ENCODE assay signal across 8 mouse cellular contexts in the genomic region with DNA sequence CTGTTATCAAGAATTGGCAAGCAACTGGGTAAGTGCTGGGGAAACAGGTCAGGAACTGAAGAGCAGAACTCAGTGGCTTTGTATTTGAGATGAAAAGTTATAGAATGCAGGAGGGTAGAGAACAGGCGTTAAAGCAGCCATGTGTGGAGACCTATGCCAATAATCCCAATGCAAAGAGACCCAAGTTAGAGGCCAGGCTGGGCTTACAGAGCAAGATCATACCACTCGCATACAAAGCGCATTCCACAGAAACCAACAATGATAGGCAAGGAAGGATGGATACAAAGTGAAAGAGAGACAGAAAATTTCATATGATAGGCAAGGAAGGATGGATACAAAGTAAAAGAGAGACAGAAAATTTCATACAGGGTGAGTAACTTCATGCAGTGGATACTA. TPM values are rescaled to one million over a fixed set of nuclear protein-coding genes. Genes with fewer than 3 reads are reported as not detected.
DNase-seq lines count a peak whose midpoint lies in the region; ATAC-seq and TF ChIP-seq lines count a peak whose summit lies in the region.

No protein-coding gene starts in this region.

- H3K4me1 ChIP-seq in kidney, postnatal 0 days (replicated peaks; ENCODE audit: insufficient read depth, low read length): peaks cover 6% of the 10 kb centered on the region; the same call in 1 of the 2 replicates
- 0 out of 2 replicates have a peak, but pooled peaks cover 3% of the 10 kb centered on the region for H3K4me1 ChIP-seq in intestine, embryonic 15.5 days (replicated peaks)
- peaks cover 16% of the 10 kb centered on the region for H3K4me1 ChIP-seq in neural tube, embryonic 12.5 days

- no peak for ATAC-seq in kidney, postnatal 0 days (replicated peaks; ENCODE audit: low FRiP score, low read depth)
- ATAC-seq in erythroblast, adult 5-6 weeks (replicated peaks; ENCODE audit: low FRiP score, poor library complexity, severe bottlenecking): peak; percentile 31
- ATAC-seq in intestine, embryonic 15.5 days: peak; percentile 7; the same call in 1 of the 2 replicates
- peak; percentile 29; the same call in 1 of the 2 replicates for ATAC-seq in neural tube, embryonic 12.5 days (ENCODE audit: low FRiP score, low read depth)

- peak overlapping the region; percentile 96 for H3K4me3 ChIP-seq in kidney, postnatal 0 days (replicated peaks; ENCODE audit: low read depth, low read length)
- H3K4me3 ChIP-seq in intestine, embryonic 15.5 days (replicated peaks): no peak overlapping the region; the same call in 1 of the 2 replicates
- no peak overlapping the region for H3K4me3 ChIP-seq in neural tube, embryonic 12.5 days

- H3K9ac ChIP-seq in kidney, postnatal 0 days (ENCODE audit: low read depth, low read length): no peak overlapping the region
- H3K9ac ChIP-seq in intestine, embryonic 15.5 days: no peak overlapping the region
- no peak overlapping the region for H3K9ac ChIP-seq in neural tube, embryonic 12.5 days

- H3K27me3 ChIP-seq in kidney, postnatal 0 days (ENCODE audit: insufficient read depth, low read length): no peaks in the 10 kb centered on the region
- H3K27me3 ChIP-seq in intestine, embryonic 15.5 days (replicated peaks): no peaks in the 10 kb centered on the region
- no peaks in the 10 kb centered on the region for H3K27me3 ChIP-seq in neural tube, embryonic 12.5 days (replicated peaks)

- peaks cover 9% of the 10 kb centered on the region; the same call in 1 of the 2 replicates for H3K36me3 ChIP-seq in kidney, postnatal 0 days (ENCODE audit: insufficient read depth, low read length)
- no peaks in the 10 kb centered on the region for H3K36me3 ChIP-seq in intestine, embryonic 15.5 days
- peaks cover 12% of the 10 kb centered on the region for H3K36me3 ChIP-seq in neural tube, embryonic 12.5 days

- H3K9me3 ChIP-seq in kidney, postnatal 0 days (replicated peaks; ENCODE audit: low read length): no peaks in the 10 kb centered on the region
- H3K9me3 ChIP-seq in intestine, embryonic 15.5 days: no peaks in the 10 kb centered on the region
- no peaks in the 10 kb centered on the region for H3K9me3 ChIP-seq in neural tube, embryonic 12.5 days

- 62% methylated on average over 3 of the region's 3 CpGs for WGBS in kidney, postnatal 0 days
- WGBS in intestine, embryonic 15.5 days: 67% methylated on average over 3 of the region's 3 CpGs
- 69% methylated on average over 3 of the region's 3 CpGs for WGBS in neural tube, embryonic 12.5 days

- no peak overlapping the region for H3K4me2 ChIP-seq in kidney, postnatal 0 days (ENCODE audit: low read length)
- H3K4me2 ChIP-seq in intestine, embryonic 15.5 days (replicated peaks): no peak overlapping the region; the same call in 1 of the 2 replicates
- no peak overlapping the region for H3K4me2 ChIP-seq in neural tube, embryonic 12.5 days (replicated peaks)

- no peak overlapping the region for H3K27ac ChIP-seq in kidney, postnatal 0 days
- no peak overlapping the region for H3K27ac ChIP-seq in intestine, embryonic 15.5 days
- no peak overlapping the region for H3K27ac ChIP-seq in neural tube, embryonic 12.5 days

- TF ChIP-seq CTCF in kidney, postnatal 0 days (IDR thresholded peaks at IDR 0.05; ENCODE audit: low read depth): no peak

- DNase-seq in kidney, postnatal 0 days (ENCODE audit: low spot score): no peak
- DNase-seq in kidney, postnatal 25 days: no peak
- DNase-seq in ovary, adult 18-20 months (ENCODE audit: low spot score): no peak
- DNase-seq in spleen, adult 18-20 months: no peak
- no peak for DNase-seq in urinary bladder, postnatal 36 days (ENCODE audit: low spot score in 2 of 2)

RNA-seq across cellular contexts. Expression of gene Cnih4, which starts 5.9 kb away (rescaled TPM):
- 121 and 123 TPM in 2 replicates for polyA plus RNA-seq in kidney, postnatal 0 days (2015; fragmentation: Nextera tagmentation; extraction: Ambion mirVana)
- total RNA-seq in erythroblast, adult 5-6 weeks (2015; ENCODE audit: low replicate concordance): 21.5 and 49.3 TPM in 2 replicates
- total RNA-seq in erythroblast, adult 5-6 weeks (2017; ENCODE audit: low replicate concordance): 13.2 and 39.6 TPM in 2 replicates
- polyA plus RNA-seq in intestine, embryonic 15.5 days (2015; fragmentation: Nextera tagmentation; extraction: Ambion mirVana): 134 and 147 TPM in 2 replicates
- polyA plus RNA-seq in neural tube, embryonic 12.5 days (2016; fragmentation: Nextera tagmentation; extraction: Ambion mirVana): 69.5 and 69.8 TPM in 2 replicates

RNA-seq across cellular contexts. Expression of gene Nvl, which starts 6.4 kb away (rescaled TPM):
- 20.3 and 20.4 TPM in 2 replicates for polyA plus RNA-seq in kidney, postnatal 0 days (2015; fragmentation: Nextera tagmentation; extraction: Ambion mirVana)
- 6.5 and 12.7 TPM in 2 replicates for total RNA-seq in erythroblast, adult 5-6 weeks (2015; ENCODE audit: low replicate concordance)
- total RNA-seq in erythroblast, adult 5-6 weeks (2017; ENCODE audit: low replicate concordance): 10.1 and 11.4 TPM in 2 replicates
- 23.4 and 24.4 TPM in 2 replicates for polyA plus RNA-seq in intestine, embryonic 15.5 days (2015; fragmentation: Nextera tagmentation; extraction: Ambion mirVana)
- 40.1 and 45.6 TPM in 2 replicates for polyA plus RNA-seq in neural tube, embryonic 12.5 days (2016; fragmentation: Nextera tagmentation; extraction: Ambion mirVana)
